Mouse (Mus musculus) bone marrow, adult 2 months (tissue): ENCODE results near the gene Slc25a10.

ENCODE experiments used
- CTCF ChIP-seq: fragments of 200-500 bp; IDR thresholded peaks from 2 replicates; pipeline ENCODE4 v1.5.1; 2011; ENCODE audit warnings: low read length, control low read depth; ENCODE audit not compliant: control insufficient read depth, insufficient read depth
- POLR2A ChIP-seq: fragments of 200-500 bp; IDR thresholded peaks from 2 replicates; pipeline ENCODE4 v1.6.1; 2011; ENCODE audit warnings: low read depth, mild to moderate bottlenecking, control low read depth, low read length, borderline replicate concordance; ENCODE audit not compliant: control insufficient read depth

DNA sequence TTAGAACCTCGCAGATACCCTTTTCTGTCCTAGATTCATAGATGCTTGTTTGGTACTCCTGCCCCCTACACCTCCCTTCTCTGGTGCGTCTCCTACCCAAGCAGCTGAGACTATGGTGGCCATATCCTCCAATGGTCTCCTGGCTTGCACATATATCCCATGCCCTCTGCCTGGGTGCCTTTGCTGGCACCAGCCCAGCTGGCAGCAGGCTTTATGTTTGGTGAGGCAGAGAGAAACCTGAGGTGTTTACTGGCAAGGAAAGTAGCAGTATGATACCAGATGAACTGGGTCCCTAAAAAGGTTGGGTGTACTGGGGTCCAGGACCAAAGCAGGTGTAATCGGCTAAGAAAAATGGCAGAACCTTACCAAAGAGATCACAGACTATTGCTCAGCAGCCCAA is 54.3 kb downstream of the Slc25a10 start:
- TF ChIP-seq CTCF (no peak), POLR2A (no peak)
